Mouse (Mus musculus): ENCODE data around the gene D17H6S53E.

The D17H6S53E gene

DNA sequence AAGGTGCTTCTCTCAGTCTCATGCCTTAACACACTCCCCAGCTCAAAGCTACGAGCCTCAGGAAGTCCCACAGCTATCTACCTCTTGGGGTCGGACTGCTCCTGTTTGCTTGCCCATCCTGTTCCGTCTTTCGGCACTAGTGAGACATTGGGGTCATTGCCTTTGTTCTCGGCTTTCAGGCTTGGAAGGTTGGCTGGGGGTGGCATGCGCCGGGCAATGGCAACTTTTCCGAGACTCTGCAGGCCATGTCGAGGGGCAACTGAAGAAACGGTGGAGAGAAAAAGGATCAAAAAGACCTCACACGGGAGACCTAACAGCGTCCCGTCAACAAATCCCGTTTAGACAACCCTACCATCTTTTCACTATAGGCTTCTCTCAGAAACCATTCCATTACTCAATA, 35.9 kb downstream of the D17H6S53E start:
- DNase-seq (ENCODE audit: low spot score), result no peak

DNA sequence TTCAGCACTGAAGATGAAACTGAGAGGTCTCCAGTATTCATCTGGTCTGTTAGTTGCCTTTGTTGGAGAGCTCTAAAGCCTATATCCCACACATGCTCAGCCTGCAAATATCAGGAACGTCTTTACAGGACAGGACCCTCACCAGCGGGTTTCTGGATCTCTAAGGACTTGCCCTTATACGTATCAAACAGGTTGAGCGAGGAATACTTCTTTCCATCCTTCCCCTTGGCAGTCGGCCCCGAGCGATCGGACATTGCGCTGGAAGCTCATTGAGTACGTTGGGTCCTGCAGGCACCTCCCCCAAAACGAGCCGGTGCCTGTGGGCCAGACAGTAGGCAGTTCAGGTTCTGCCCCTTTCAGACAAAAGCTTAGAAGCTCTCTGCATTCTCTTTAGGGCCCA, 36.6 kb downstream of the D17H6S53E start:
- DNase-seq (ENCODE audit: low spot score), result no peak

DNA sequence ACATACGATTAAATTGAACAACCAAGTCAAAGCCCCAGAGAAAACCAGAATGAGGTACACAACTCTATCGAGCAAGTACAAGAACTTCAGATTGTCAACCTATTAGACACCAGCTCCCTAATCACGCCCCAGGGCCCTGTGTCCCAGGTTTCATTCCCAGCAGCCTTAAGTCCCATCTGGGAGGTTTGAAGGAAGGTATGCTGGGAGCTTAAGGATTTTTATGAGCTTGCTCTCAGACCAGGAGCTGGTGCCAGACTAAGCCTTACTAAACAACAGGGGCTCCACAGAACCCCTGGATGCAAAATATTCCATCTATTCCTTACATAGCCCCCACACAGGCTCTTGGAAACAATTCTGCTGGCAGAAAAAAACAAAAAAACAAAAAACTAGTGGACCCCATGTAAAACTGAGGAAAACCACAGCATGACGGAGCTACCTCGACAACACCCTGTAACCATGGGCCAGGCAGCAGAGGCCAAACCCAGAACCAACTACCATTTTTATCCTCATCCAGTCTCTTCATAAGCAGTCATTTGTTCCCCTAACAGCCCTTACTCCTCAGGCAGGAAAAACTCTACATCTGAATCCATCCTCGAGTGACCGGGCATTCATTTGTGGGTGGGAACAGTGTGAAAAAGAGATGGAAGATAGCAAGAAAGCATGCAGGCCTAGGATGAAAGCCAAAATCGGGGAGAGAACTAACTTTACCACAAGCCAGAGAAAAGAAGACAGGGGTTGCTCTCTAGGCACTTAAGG, 37.3 kb downstream of the D17H6S53E start:
- no peak for DNase-seq (ENCODE audit: low spot score)

DNA sequence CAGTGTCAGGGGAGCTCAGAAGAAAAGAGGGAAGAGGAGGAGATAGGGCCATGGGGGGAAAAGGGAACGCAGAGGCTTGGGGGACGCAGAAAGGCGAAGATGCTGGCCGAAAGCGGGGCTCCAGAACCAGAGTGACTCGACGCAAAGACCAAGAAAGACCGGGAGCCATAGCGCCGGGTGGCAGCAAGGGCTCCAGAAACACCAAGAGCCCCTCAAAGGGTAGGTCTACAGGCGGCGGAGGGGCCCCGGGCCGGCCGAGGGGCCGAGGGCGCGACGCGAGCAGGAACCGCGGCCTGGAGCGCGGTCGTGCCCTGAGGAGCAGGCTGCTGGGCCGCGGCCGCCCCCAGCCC, 38.0 kb downstream of the D17H6S53E start:
- DNase-seq (ENCODE audit: low spot score), result no peak

DNA sequence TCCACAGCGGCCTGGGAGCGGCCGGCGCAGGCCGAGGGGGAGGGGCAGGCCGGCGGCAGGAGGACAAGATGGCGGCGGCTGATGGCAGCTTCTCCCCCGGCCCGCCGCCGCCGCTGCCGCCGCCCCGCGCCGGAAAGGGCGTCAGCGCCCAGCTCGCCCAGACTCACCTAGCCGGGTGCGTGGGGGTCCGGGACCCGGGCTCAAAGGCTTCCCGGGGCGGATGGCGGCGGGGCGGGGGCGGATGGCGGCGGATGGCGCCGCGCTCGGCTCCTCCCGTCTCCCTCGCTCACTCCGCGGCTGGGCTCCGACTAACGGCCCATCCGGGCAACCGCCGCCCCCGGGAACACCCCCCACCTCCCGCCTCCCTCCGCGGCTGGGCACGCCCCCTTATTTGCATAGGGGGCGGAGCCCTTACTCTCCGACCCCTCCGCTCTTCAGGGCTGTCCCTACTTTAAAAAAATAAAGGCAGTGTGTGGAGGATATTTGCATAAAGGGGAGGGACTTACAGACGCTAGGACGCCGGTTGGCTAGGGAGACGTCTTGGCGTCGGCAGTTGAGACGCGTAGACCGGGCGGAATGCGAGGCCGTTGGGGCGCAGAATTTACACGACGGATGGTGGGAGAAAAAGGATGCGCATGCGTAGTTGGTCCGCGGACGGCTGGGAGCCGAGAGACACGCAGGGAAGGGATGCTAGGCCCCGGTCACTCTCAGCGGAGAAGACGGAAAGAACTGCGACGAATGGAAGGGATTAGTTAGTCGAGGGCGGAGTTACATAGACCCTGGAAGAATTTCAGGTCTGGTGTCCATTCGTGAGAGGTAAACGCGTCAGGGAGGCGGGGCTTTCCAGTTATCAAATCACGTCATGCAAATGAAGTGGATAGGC, 38.6 kb downstream of the D17H6S53E start, which contains the start of gene Prrc2a:
Gene Prrc2a (minus strand): TSS at position 330 of the 883 bp plus-strand sequence.
- DNase-seq (ENCODE audit: low spot score), result peak; percentile 95

DNA sequence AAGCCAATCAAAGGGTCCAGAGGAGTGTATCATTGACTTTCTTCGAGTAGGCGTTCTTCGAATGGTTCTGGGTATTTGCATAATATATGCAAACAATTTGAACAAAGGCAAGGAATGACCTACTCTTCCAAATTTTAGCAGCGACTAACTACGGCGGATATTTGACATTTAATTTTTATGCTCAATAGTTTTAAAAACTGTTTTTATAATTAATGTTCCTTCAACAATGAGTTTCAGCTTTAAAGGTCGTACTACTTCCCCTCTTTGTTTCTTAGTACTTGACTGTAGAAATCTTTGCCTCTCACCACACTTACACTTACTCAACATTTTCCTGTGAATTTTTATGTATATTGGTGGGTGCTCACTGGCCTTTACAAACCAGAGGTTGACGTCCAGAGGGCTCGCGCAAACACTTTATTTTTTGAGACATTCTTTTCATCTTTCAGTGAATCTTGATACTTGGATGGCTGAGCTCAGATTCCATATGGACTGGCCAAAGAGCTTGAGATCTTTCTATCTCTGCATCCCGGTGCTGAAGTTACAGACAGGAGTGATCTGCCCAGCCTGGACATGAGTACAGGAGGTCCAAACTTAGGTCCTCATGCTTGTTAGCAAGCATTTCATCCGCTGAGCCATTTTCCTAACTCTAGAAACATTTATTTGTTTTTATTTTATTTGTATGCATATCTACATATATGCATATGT, 39.4 kb downstream of the D17H6S53E start:
- DNase-seq (ENCODE audit: low spot score), result no peak

DNA sequence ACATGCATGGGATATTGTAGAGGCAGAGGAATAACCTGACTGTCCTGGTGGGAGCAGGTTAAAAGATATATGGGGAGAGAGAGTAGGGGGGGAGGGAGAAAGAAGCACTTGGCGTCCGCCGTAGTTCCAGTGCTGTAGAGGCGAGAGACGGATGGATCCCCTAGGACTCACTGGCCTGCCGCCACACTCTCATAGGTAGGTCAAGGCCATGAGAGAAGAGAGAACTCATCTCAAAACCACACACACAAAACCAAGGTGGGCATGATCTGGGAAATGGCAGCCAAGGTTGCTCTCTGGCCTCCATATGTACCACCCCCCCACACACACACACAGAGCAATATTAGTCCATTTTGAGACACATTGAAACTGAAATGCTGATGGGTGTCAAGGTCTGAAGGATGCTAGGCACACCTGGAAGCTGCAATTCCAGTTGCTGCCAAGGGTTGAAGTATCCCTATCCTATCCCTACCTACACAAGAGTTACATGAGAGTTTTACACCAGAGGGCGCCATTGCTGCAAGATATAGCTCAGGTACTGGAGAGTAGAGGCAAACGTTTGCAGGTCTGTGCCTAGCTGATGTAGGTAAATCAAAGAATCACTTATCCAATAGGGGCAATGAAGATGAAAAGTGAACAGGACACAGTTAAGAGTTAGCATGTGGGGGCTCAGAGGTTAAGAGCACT, 40.3 kb downstream of the D17H6S53E start:
- peak; percentile 52 for DNase-seq (ENCODE audit: low spot score)

DNA sequence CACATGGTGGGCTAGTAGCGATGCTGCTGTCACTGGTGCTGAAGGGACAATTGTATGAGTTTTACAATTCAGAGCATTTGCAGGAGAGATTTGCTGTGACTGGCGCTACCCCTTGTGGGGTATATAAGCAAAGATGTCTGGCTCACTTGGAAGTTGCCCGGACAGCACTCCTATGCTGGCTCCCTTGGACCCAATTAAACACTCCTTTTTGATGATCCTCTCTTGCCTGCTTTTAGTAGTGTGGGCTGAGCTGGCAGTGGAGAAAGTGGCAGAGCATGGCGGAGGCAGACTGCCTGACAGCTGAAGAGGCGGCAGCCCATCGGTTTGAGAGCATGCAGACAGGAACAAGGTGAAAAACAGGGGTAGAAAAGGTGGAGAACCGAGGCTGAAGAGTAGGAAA, 41.6 kb downstream of the D17H6S53E start:
- DNase-seq (ENCODE audit: low spot score), result no peak

DNA sequence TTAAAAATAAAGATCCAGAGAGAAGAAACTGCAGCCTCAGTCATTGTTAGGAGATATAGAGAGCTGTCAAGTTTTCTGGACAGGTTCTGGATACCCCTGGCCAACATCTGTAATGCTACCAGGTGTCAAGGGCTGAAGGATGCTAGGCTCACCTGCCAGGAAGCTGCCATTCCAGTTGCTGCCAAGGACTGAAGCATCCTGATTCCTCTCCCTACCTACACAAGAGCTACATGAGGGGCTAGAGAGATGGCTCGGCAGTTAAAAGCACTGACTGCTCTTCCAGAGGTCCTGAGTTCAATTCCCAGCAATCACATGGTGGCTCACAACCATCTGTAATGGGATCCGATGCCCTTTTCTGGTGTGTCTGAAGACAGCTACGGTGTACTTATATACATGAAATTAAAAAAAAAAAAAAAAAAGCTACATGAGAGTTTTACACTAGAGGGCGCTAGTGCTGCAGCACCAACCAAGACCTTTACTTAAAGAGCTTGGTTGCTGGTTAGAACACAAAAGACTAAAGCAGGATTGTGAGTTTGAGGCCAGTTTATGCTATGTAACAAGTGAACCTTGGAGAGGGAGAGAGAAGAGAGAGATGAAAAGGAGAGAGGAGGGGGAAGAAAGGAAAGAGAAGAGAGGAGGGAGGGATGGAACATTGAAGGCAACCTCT, 42.5 kb downstream of the D17H6S53E start:
- no peak for DNase-seq (ENCODE audit: low spot score)

DNA sequence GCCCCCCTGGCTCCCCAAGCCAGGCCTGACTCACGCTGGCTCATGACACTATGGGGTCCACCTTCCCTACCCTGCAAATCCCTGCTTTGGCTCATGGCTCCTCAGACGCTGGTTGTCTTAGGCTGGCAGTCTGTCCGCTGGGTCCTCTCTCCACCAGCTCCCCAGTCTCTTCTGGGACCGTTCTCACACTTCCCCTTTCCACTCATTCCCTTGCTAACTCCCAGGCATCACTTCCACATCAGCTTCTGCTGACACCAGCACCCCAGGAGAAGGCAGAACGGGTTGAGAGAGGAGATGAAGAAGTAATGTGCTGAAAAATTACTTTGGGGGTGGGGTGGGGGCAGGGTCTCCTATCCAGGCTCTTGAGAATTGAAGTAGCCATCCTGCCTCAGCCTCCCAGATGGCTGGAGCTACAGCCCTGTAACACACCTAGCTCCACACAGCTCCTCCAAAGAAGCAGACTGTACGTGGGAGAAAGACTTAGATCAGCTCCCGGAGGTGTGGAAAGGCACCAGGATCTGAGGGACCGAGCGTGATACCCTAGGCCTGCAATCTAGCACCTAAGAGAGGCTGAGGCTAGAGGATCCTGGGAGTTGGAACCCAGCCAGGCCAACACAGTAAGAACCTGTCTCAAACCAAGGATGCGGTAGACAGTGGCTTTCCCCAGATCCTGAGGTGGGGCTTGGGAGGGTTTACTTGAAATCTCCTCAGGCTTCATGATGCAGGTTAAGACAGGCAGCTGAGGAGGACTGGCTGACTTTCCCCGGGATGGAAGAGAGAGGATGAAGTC, 46.5 kb downstream of the D17H6S53E start:
- no peak for DNase-seq (ENCODE audit: low spot score)

DNA sequence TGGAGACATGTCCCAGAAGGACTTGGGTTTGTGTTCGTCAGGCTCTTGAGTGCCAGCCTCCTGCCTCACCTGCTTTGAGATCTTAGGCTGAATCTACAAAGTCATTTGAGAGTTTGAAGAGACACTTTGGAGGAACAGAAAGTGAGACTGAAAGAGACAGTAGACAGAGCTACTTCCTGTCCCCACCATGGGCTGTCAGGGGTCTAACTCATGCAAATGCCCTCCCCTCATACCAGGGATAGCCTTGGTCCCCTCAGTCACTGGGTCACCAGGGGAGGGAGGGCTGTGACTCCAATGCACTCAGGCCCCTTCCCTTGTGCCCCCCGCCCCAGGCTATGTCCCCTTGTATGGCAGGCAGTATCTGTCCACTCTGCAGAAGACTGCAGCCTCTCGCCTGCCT, 47.2 kb downstream of the D17H6S53E start:
- no peak for DNase-seq (ENCODE audit: low spot score)

DNA sequence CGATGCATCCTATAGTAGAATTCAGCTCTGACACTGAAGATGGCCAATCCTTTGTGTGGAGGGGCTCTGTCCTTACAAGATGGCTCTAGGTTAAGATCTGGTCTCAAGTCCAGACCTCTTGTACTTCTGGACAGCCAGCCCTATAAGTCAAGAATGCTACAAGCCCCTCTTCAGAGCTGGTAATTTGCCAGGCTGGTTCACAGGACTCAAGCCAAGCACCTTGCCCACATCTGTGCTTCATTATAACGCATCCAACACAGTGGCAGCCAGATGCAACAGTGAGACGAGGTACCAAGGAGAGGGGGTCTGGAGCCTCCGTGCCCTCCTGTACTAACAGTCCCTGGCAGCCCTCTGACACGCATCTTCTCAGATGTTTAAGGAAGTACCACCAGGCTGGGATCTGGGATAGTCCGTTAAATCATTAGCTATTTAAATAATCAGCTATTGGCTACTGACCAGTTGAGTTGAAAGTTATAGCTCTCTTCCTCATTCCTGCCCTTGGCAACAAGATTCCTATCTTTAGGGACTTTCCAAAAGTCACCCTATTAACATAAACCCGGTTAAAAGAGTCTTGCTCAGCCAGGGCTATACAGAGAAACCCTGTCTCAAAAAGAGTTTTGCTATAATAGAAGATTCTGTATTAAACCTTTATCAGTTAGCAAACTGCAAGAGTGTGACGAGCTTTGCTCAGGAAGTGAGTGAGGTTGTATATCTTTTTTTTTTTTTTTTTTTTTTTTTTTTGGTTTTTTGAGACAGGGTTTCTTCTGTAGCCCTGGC, 48.2 kb downstream of the D17H6S53E start:
- no peak for DNase-seq (ENCODE audit: low spot score)

DNA sequence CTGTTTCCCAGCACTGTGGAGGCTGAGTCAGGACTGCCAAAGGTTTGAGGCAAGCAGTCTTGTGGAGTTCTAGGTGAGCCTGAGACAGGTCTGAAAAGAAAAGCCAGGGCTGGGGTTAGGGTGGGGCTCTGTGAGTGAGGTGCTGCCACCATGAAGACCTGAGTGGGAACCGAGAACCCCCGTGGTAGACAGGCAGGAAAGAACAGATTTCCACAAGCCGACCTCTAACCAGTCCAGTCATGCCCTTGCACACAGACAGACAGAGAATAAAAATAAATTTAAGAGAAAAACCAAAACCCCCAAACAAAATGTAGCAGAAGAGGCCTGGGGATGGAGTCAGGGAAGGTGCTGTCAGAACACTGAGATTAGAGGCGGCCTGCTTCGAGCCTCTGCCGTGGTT, 49.2 kb downstream of the D17H6S53E start:
- DNase-seq (ENCODE audit: low spot score), result no peak

DNA sequence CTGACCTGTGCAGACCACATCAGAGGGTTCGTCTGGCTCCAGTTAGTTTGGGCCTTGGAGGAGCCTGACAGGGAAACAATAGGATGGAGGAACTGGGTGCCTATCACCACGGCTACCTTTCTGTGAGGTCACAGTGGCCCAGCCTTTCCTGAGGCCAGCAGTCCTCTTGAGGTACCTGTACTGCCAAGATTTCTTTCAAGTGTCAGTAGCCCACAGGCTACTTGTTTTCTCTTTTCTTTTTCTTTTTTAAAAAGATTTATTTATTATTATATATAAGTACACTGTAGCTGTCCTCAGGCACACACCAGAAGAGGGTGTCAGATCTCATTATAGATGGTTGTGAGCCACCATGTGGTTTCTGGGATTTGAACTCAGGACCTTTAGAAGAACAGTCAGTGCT, 49.8 kb downstream of the D17H6S53E start, which contains the start of gene Aif1:
Gene Aif1 (minus strand): TSS at position 101 of the 400 bp plus-strand sequence.
- no peak for DNase-seq (ENCODE audit: low spot score)

All from ovary, postnatal 14 days (tissue).